Mouse (Mus musculus): ENCODE results near the gene Prrx2.

The Prrx2 gene

GRCm38 (mm10) chr2:30834373-30835022, at the start of gene Prrx2:
Gene Prrx2 (plus strand): TSS chr2:30834972.
- no peak for DNase-seq (ENCODE audit: low spot score)

- DNase-seq (ENCODE audit: low spot score): no peak
Observed at GRCm38 (mm10) chr2:30787466-30787865, 47.3 kb upstream of the Prrx2 start.

- DNase-seq (ENCODE audit: low spot score): no peak
Observed at GRCm38 (mm10) chr2:30792061-30792460, 42.7 kb upstream of the Prrx2 start.

GRCm38 (mm10) chr2:30794179-30795108, 40.3 kb upstream of the Prrx2 start:
- DNase-seq (ENCODE audit: low spot score): peak; percentile 82

GRCm38 (mm10) chr2:30795271-30795888, 39.4 kb upstream of the Prrx2 start:
- no peak for DNase-seq (ENCODE audit: low spot score)

GRCm38 (mm10) chr2:30795889-30796275, 38.9 kb upstream of the Prrx2 start:
- no peak for DNase-seq (ENCODE audit: low spot score)

GRCm38 (mm10) chr2:30796382-30796781, 38.4 kb upstream of the Prrx2 start:
- peak; percentile 90 for DNase-seq (ENCODE audit: low spot score)

GRCm38 (mm10) chr2:30799456-30799855, 35.3 kb upstream of the Prrx2 start:
- DNase-seq (ENCODE audit: low spot score): no peak

- DNase-seq (ENCODE audit: low spot score): no peak
Observed at GRCm38 (mm10) chr2:30800671-30801066, 34.1 kb upstream of the Prrx2 start.

- DNase-seq (ENCODE audit: low spot score): no peak
Observed at GRCm38 (mm10) chr2:30801067-30801852, 33.5 kb upstream of the Prrx2 start.

- DNase-seq (ENCODE audit: low spot score): no peak
Observed at GRCm38 (mm10) chr2:30803604-30804003, 31.2 kb upstream of the Prrx2 start, which contains the start of gene 1700001O22Rik. Gene 1700001O22Rik (minus strand): TSS chr2:30803661.

GRCm38 (mm10) chr2:30805983-30806382, 28.8 kb upstream of the Prrx2 start:
- no peak for DNase-seq (ENCODE audit: low spot score)

GRCm38 (mm10) chr2:30807147-30807647, 27.6 kb upstream of the Prrx2 start:
- DNase-seq (ENCODE audit: low spot score): no peak

- peak; percentile 100 for DNase-seq (ENCODE audit: low spot score)
Observed at GRCm38 (mm10) chr2:30807648-30808295, 27.0 kb upstream of the Prrx2 start, which contains the start of gene Ntmt1. Gene Ntmt1 (plus strand): TSS chr2:30807826.

- no peak for DNase-seq (ENCODE audit: low spot score)
Observed at GRCm38 (mm10) chr2:30808296-30808655, 26.5 kb upstream of the Prrx2 start.

GRCm38 (mm10) chr2:30809503-30809902, 25.3 kb upstream of the Prrx2 start:
- no peak for DNase-seq (ENCODE audit: low spot score)

- no peak for DNase-seq (ENCODE audit: low spot score)
Observed at GRCm38 (mm10) chr2:30810573-30810972, 24.2 kb upstream of the Prrx2 start.

GRCm38 (mm10) chr2:30816383-30816782, 18.4 kb upstream of the Prrx2 start:
- DNase-seq (ENCODE audit: low spot score): no peak

GRCm38 (mm10) chr2:30819873-30820272, 14.9 kb upstream of the Prrx2 start:
- no peak for DNase-seq (ENCODE audit: low spot score)

GRCm38 (mm10) chr2:30821073-30821472, 13.7 kb upstream of the Prrx2 start:
- no peak for DNase-seq (ENCODE audit: low spot score)

GRCm38 (mm10) chr2:30822460-30822859, 12.3 kb upstream of the Prrx2 start:
- DNase-seq (ENCODE audit: low spot score): no peak

Measured in ovary, adult 18-20 months (tissue).